Mouse (Mus musculus): ENCODE results near the gene Kdm8. TPM values are rescaled to one million over a fixed set of nuclear protein-coding genes. Genes with fewer than 3 reads are reported as not detected.

Kdm8 gene
- polyA plus RNA-seq (2012; rRNA removed) (5.7 and 6.1 TPM in 2 replicates), polyA plus RNA-seq (2014; fragmentation: Nextera tagmentation; extraction: Ambion mirVana) (4.7 and 6.4 TPM in 2 replicates)

- no peaks in the 10 kb centered on the region for H3K9me3 ChIP-seq (ENCODE audit: control insufficient read depth, low read length)
- DNase-seq (ENCODE audit: low read depth in 3 of 3, low spot score in 3 of 3) (peak; percentile 96 to 98 (median 98)), ATAC-seq (ENCODE audit: insufficient read depth) (peak; percentile 97)
- peaks cover 17 to 32% of the 10 kb centered on the region in 2 experiments for H3K4me1 ChIP-seq (replicated peaks; ENCODE audit: control insufficient read depth in 2 of 2, insufficient read depth in 2 of 2, low read length in 1 of 2)
- H3K9ac ChIP-seq (replicated peaks): peak within 1 kb of the TSS; percentile 60
- peak within 1 kb of the TSS; percentile 81 for H3K27ac ChIP-seq
- 4% methylated on average over 61 of the region's 61 CpGs for WGBS (ENCODE audit: insufficient replicate concordance)
- H3K4me3 ChIP-seq (ENCODE audit: insufficient read depth in 1 of 2, low read depth in 2 of 2, low read length in 2 of 2): peak within 1 kb of the TSS; percentile 55 to 85
- no peaks in the 10 kb centered on the region for H3K36me3 ChIP-seq (replicated peaks; ENCODE audit: control insufficient read depth, insufficient read depth, low read depth)
- H3K27me3 ChIP-seq (ENCODE audit: control insufficient read depth, insufficient read depth, low read length): no peaks in the 10 kb centered on the region
- TF ChIP-seq EP300 (IDR thresholded peaks at IDR 0.05; ENCODE audit: low read depth) (peak; percentile 9; the same call in 1 of the 2 replicates), CTCF (IDR thresholded peaks at IDR 0.05; ENCODE audit: low read depth) (no peak)
- H3K4me2 ChIP-seq (ENCODE audit: low read depth): peak within 1 kb of the TSS; percentile 67
Observed at GRCm38 (mm10) chr7:125444464-125445401, at the start of gene Kdm8. Kdm8 (plus strand) TSS chr7:125444676.

DNA sequence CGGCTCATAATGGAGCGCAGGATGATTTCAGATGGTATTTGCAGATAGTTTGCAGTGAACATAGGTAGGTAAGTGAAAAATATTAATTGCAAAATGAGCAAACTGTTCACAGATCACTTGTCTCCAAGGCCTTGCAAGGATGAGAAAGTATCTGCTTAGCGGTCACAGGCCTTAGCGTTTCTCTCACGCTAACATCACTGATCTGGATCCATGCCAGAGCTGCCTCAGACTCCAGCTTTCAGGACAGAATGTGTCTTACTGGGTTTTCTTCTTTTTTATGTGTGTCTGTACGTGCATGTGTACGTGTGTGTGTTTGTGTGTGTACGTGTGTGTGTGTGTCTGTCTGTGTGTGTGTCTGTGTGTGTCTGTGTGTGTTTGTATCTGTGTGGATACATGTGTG is 46.4 kb upstream of the Kdm8 start:
- Histone ChIP-seq H3K27me3 (ENCODE audit: control insufficient read depth, insufficient read depth, low read length) (no peaks in the 10 kb centered on the region; the same call in 1 of the 2 replicates), H3K9me3 (ENCODE audit: control insufficient read depth, low read length) (no peaks in the 10 kb centered on the region), H3K27ac (no peak overlapping the region), H3K36me3 (replicated peaks; ENCODE audit: control insufficient read depth, insufficient read depth, low read depth) (no peaks in the 10 kb centered on the region), H3K4me1 (replicated peaks; ENCODE audit: control insufficient read depth in 2 of 2, insufficient read depth in 2 of 2, low read length in 1 of 2) (peaks cover 0 to 2% of the 10 kb centered on the region in 2 experiments; a peak in 1 of 4 replicates), H3K9ac (replicated peaks) (no peak overlapping the region), H3K4me2 (ENCODE audit: low read depth) (no peak overlapping the region), H3K4me3 (ENCODE audit: insufficient read depth in 1 of 2, low read depth in 2 of 2, low read length in 2 of 2) (no peak overlapping the region)
- no peak for ATAC-seq (ENCODE audit: insufficient read depth)
- no peak for TF ChIP-seq CTCF (IDR thresholded peaks at IDR 0.05; ENCODE audit: low read depth)
- no peak for TF ChIP-seq EP300 (IDR thresholded peaks at IDR 0.05; ENCODE audit: low read depth)
- 74% methylated on average over 8 of the region's 8 CpGs for WGBS (ENCODE audit: insufficient replicate concordance)
- DNase-seq (ENCODE audit: low read depth in 3 of 3, low spot score in 3 of 3): no peak

GRCm38 (mm10) chr7:125398687-125399086 is 45.8 kb upstream of the Kdm8 start:
- 46% methylated on average over 6 of the region's 6 CpGs for WGBS (ENCODE audit: insufficient replicate concordance)
- no peak overlapping the region for H3K9ac ChIP-seq (replicated peaks)
- H3K4me1 ChIP-seq (replicated peaks; ENCODE audit: control insufficient read depth in 2 of 2, insufficient read depth in 2 of 2, low read length in 1 of 2): no peaks in the 10 kb centered on the region
- H3K36me3 ChIP-seq (replicated peaks; ENCODE audit: control insufficient read depth, insufficient read depth, low read depth): no peaks in the 10 kb centered on the region
- TF ChIP-seq EP300 (IDR thresholded peaks at IDR 0.05; ENCODE audit: low read depth) (no peak), CTCF (IDR thresholded peaks at IDR 0.05; ENCODE audit: low read depth) (no peak)
- no peak overlapping the region for H3K4me3 ChIP-seq (ENCODE audit: insufficient read depth in 1 of 2, low read depth in 2 of 2, low read length in 2 of 2)
- no peaks in the 10 kb centered on the region for H3K9me3 ChIP-seq (ENCODE audit: control insufficient read depth, low read length)
- DNase-seq (ENCODE audit: low read depth in 3 of 3, low spot score in 3 of 3) (no peak), ATAC-seq (ENCODE audit: insufficient read depth) (no peak)
- no peak overlapping the region for H3K4me2 ChIP-seq (ENCODE audit: low read depth)
- no peak overlapping the region for H3K27ac ChIP-seq
- no peaks in the 10 kb centered on the region; the same call in 1 of the 2 replicates for H3K27me3 ChIP-seq (ENCODE audit: control insufficient read depth, insufficient read depth, low read length)

- no peaks in the 10 kb centered on the region for H3K9me3 ChIP-seq (ENCODE audit: control insufficient read depth, low read length)
- whole genome bisulfite sequencing (ENCODE audit: insufficient replicate concordance): 58% methylated on average over 6 of the region's 6 CpGs
- no peaks in the 10 kb centered on the region for H3K4me1 ChIP-seq (replicated peaks; ENCODE audit: control insufficient read depth in 2 of 2, insufficient read depth in 2 of 2, low read length in 1 of 2)
- ATAC-seq (ENCODE audit: insufficient read depth) (no peak), DNase-seq (ENCODE audit: low read depth in 3 of 3, low spot score in 3 of 3) (no peak)
- H3K27me3 ChIP-seq (ENCODE audit: control insufficient read depth, insufficient read depth, low read length): no peaks in the 10 kb centered on the region
- no peak overlapping the region for H3K4me3 ChIP-seq (ENCODE audit: insufficient read depth in 1 of 2, low read depth in 2 of 2, low read length in 2 of 2)
- H3K36me3 ChIP-seq (replicated peaks; ENCODE audit: control insufficient read depth, insufficient read depth, low read depth): no peaks in the 10 kb centered on the region
- no peak overlapping the region for H3K4me2 ChIP-seq (ENCODE audit: low read depth)
- H3K27ac ChIP-seq: no peak overlapping the region
- H3K9ac ChIP-seq (replicated peaks): no peak overlapping the region
- TF ChIP-seq CTCF (IDR thresholded peaks at IDR 0.05; ENCODE audit: low read depth) (peak; percentile 25; the same call in 1 of the 2 replicates), EP300 (IDR thresholded peaks at IDR 0.05; ENCODE audit: low read depth) (no peak)
Observed at GRCm38 (mm10) chr7:125407136-125407535, 37.3 kb upstream of the Kdm8 start.

- H3K27me3 ChIP-seq (ENCODE audit: control insufficient read depth, insufficient read depth, low read length): no peaks in the 10 kb centered on the region
- no peak overlapping the region for H3K4me3 ChIP-seq (ENCODE audit: insufficient read depth in 1 of 2, low read depth in 2 of 2, low read length in 2 of 2)
- H3K9me3 ChIP-seq (ENCODE audit: control insufficient read depth, low read length): no peaks in the 10 kb centered on the region
- WGBS (ENCODE audit: insufficient replicate concordance): 47% methylated on average over 1 of the region's 1 CpGs
- peaks cover 0 to 4% of the 10 kb centered on the region in 2 experiments; a peak in 2 of 4 replicates for H3K4me1 ChIP-seq (replicated peaks; ENCODE audit: control insufficient read depth in 2 of 2, insufficient read depth in 2 of 2, low read length in 1 of 2)
- no peak overlapping the region for H3K27ac ChIP-seq
- H3K36me3 ChIP-seq (replicated peaks; ENCODE audit: control insufficient read depth, insufficient read depth, low read depth): no peaks in the 10 kb centered on the region
- DNase-seq (ENCODE audit: low read depth in 3 of 3, low spot score in 3 of 3) (no peak), ATAC-seq (ENCODE audit: insufficient read depth) (no peak)
- no peak overlapping the region for H3K4me2 ChIP-seq (ENCODE audit: low read depth)
- no peak for TF ChIP-seq CTCF (IDR thresholded peaks at IDR 0.05; ENCODE audit: low read depth)
- no peak for TF ChIP-seq EP300 (IDR thresholded peaks at IDR 0.05; ENCODE audit: low read depth)
- no peak overlapping the region for H3K9ac ChIP-seq (replicated peaks)
Observed at GRCm38 (mm10) chr7:125415087-125415486, 29.4 kb upstream of the Kdm8 start.

All from liver, embryonic 14.5 days (tissue).